Mouse (Mus musculus): ENCODE data around the gene Tcp10c. TPM values are rescaled to one million over a fixed set of nuclear protein-coding genes. Genes with fewer than 3 reads are reported as not detected.
"Not testable (repeated sequence)": the region's sequence is repeated elsewhere in the genome, so short reads cannot be mapped to it uniquely, and the experiment has no call there.

Gene Tcp10c
- not detected in 2 replicates for polyA plus RNA-seq (2015; fragmentation: Nextera tagmentation; extraction: Ambion mirVana)

DNA sequence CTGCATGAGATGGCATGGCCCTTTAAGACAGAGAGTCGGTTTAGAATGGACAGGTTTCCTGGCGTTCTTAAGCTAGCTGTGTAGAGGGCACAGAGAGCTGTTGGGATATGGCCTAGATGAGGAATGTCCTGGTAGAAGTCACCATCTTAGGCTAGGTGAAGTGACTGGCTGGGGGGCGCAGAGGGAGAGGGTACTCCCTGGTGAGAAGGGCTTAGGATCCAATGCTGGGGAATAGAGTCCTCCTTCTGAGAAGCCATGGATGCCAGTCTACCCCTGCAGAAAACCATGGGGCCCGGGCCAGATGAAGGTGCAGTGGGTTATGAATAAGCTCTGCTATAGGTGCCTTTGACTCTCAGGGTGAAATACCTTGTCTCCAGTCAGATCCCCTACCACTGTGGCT, at the start of gene Tcp10c:
Gene Tcp10c, plus strand, starts transcription at position 52 of the 400 bp plus-strand sequence.
- H3K27ac ChIP-seq (ENCODE audit: low read length); H3K27me3 ChIP-seq (ENCODE audit: control insufficient read depth, insufficient read depth, low read length); ATAC-seq (replicated peaks; ENCODE audit: extremely low read depth, insufficient read depth, low FRiP score); H3K9ac ChIP-seq (ENCODE audit: low read length); H3K4me1 ChIP-seq (ENCODE audit: control insufficient read depth, insufficient read depth, low read length); H3K4me3 ChIP-seq (ENCODE audit: low read length); H3K4me2 ChIP-seq (ENCODE audit: low read depth, low read length); H3K36me3 ChIP-seq (ENCODE audit: control insufficient read depth, insufficient read depth): not testable (repeated sequence)
- 75% methylated on average over 4 of the region's 4 CpGs for WGBS
- peaks cover 11% of the 10 kb centered on the region; the same call in 1 of the 2 replicates for H3K9me3 ChIP-seq (replicated peaks; ENCODE audit: control insufficient read depth, low read length)

GRCm38 (mm10) chr17:13307852-13308251, 46.5 kb upstream of the Tcp10c start:
- H3K9ac ChIP-seq (ENCODE audit: low read length); H3K4me1 ChIP-seq (ENCODE audit: control insufficient read depth, insufficient read depth, low read length); ATAC-seq (replicated peaks; ENCODE audit: extremely low read depth, insufficient read depth, low FRiP score); H3K27me3 ChIP-seq (ENCODE audit: control insufficient read depth, insufficient read depth, low read length); H3K27ac ChIP-seq (ENCODE audit: low read length); H3K36me3 ChIP-seq (ENCODE audit: control insufficient read depth, insufficient read depth); H3K4me2 ChIP-seq (ENCODE audit: low read depth, low read length); H3K4me3 ChIP-seq (ENCODE audit: low read length): not testable (repeated sequence)
- peaks cover 27% of the 10 kb centered on the region for H3K9me3 ChIP-seq (replicated peaks; ENCODE audit: control insufficient read depth, low read length)
- WGBS, result 78% methylated on average over 5 of the region's 6 CpGs

GRCm38 (mm10) chr17:13308344-13308743, 46.0 kb upstream of the Tcp10c start:
- H3K27me3 ChIP-seq (ENCODE audit: control insufficient read depth, insufficient read depth, low read length); H3K4me1 ChIP-seq (ENCODE audit: control insufficient read depth, insufficient read depth, low read length); H3K4me2 ChIP-seq (ENCODE audit: low read depth, low read length); H3K4me3 ChIP-seq (ENCODE audit: low read length); ATAC-seq (replicated peaks; ENCODE audit: extremely low read depth, insufficient read depth, low FRiP score); H3K9ac ChIP-seq (ENCODE audit: low read length); H3K27ac ChIP-seq (ENCODE audit: low read length); H3K36me3 ChIP-seq (ENCODE audit: control insufficient read depth, insufficient read depth): not testable (repeated sequence)
- peaks cover 29% of the 10 kb centered on the region for H3K9me3 ChIP-seq (replicated peaks; ENCODE audit: control insufficient read depth, low read length)
- WGBS, result 77% methylated on average over 5 of the region's 5 CpGs

- not testable (repeated sequence) for H3K27ac ChIP-seq (ENCODE audit: low read length); H3K4me2 ChIP-seq (ENCODE audit: low read depth, low read length); H3K27me3 ChIP-seq (ENCODE audit: control insufficient read depth, insufficient read depth, low read length); H3K36me3 ChIP-seq (ENCODE audit: control insufficient read depth, insufficient read depth); H3K4me3 ChIP-seq (ENCODE audit: low read length); H3K9ac ChIP-seq (ENCODE audit: low read length); H3K4me1 ChIP-seq (ENCODE audit: control insufficient read depth, insufficient read depth, low read length)
- H3K9me3 ChIP-seq (replicated peaks; ENCODE audit: control insufficient read depth, low read length), result peaks cover 33% of the 10 kb centered on the region
- 79% methylated on average over 4 of the region's 4 CpGs for WGBS
- 0 out of 2 replicates have a peak, but pooled peaks have one; percentile 16 for ATAC-seq (replicated peaks; ENCODE audit: extremely low read depth, insufficient read depth, low FRiP score)
These were observed 45.6 kb upstream of the Tcp10c start for GRCm38 (mm10) chr17:13308746-13309145.

GRCm38 (mm10) chr17:13309182-13309631, 45.2 kb upstream of the Tcp10c start:
- not testable (repeated sequence) for H3K4me1 ChIP-seq (ENCODE audit: control insufficient read depth, insufficient read depth, low read length); H3K9ac ChIP-seq (ENCODE audit: low read length); H3K36me3 ChIP-seq (ENCODE audit: control insufficient read depth, insufficient read depth); H3K4me3 ChIP-seq (ENCODE audit: low read length); H3K27ac ChIP-seq (ENCODE audit: low read length); H3K27me3 ChIP-seq (ENCODE audit: control insufficient read depth, insufficient read depth, low read length); H3K4me2 ChIP-seq (ENCODE audit: low read depth, low read length)
- 0 out of 2 replicates have a peak, but pooled peaks have one; percentile 19 for ATAC-seq (replicated peaks; ENCODE audit: extremely low read depth, insufficient read depth, low FRiP score)
- 84% methylated on average over 10 of the region's 10 CpGs for WGBS
- peaks cover 33% of the 10 kb centered on the region for H3K9me3 ChIP-seq (replicated peaks; ENCODE audit: control insufficient read depth, low read length)

DNA sequence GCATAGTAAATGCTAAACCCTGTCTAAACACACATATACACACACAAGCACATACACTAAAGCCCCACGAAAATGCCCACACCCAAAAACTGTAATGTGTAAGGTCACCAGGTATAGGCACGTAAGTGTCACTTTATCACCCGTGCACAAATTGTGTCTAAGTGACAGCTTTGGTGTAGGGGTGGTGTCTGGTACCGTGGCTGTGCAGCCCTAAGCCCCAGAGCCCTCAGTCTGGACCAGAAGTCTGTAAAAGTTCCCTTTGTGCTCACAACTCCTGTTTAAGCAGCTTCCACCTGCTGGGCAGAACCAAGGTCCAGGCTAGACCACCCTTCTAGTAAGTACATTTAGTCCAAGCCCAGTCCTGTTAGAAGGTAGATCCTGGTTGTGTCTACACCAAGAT, 24.4 kb upstream of the Tcp10c start:
- not testable (repeated sequence) for H3K27ac ChIP-seq (ENCODE audit: low read length); H3K4me2 ChIP-seq (ENCODE audit: low read depth, low read length); ATAC-seq (replicated peaks; ENCODE audit: extremely low read depth, insufficient read depth, low FRiP score); H3K9ac ChIP-seq (ENCODE audit: low read length); H3K36me3 ChIP-seq (ENCODE audit: control insufficient read depth, insufficient read depth); H3K4me3 ChIP-seq (ENCODE audit: low read length); H3K27me3 ChIP-seq (ENCODE audit: control insufficient read depth, insufficient read depth, low read length); H3K4me1 ChIP-seq (ENCODE audit: control insufficient read depth, insufficient read depth, low read length)
- WGBS, result 72% methylated on average over 4 of the region's 4 CpGs
- H3K9me3 ChIP-seq (replicated peaks; ENCODE audit: control insufficient read depth, low read length), result peaks cover 24% of the 10 kb centered on the region

DNA sequence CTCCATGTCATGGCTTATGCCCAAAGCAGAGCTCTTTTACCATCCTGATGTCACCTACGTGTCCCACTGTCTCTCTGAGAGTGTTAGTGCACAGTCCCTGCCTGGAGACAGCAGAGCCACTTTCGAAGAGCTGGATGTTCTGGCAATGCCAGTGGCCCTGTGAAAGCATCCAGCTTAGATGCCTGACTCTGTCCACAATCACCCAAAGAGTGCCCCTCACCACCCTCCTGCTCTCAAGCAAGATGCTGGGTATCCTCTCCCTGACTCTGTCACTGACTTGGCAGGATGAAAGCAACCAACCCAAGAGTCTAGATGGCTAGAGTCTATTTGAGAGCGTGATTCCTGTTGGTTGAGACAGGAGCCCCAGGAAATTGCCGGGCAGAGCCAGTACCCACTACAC, 23.2 kb upstream of the Tcp10c start:
- not testable (repeated sequence) for H3K27me3 ChIP-seq (ENCODE audit: control insufficient read depth, insufficient read depth, low read length); H3K4me1 ChIP-seq (ENCODE audit: control insufficient read depth, insufficient read depth, low read length); H3K27ac ChIP-seq (ENCODE audit: low read length); H3K9ac ChIP-seq (ENCODE audit: low read length); H3K36me3 ChIP-seq (ENCODE audit: control insufficient read depth, insufficient read depth); ATAC-seq (replicated peaks; ENCODE audit: extremely low read depth, insufficient read depth, low FRiP score); H3K4me3 ChIP-seq (ENCODE audit: low read length); H3K4me2 ChIP-seq (ENCODE audit: low read depth, low read length)
- H3K9me3 ChIP-seq (replicated peaks; ENCODE audit: control insufficient read depth, low read length), result peaks cover 24% of the 10 kb centered on the region
- WGBS, result 75% methylated on average over 3 of the region's 4 CpGs

DNA sequence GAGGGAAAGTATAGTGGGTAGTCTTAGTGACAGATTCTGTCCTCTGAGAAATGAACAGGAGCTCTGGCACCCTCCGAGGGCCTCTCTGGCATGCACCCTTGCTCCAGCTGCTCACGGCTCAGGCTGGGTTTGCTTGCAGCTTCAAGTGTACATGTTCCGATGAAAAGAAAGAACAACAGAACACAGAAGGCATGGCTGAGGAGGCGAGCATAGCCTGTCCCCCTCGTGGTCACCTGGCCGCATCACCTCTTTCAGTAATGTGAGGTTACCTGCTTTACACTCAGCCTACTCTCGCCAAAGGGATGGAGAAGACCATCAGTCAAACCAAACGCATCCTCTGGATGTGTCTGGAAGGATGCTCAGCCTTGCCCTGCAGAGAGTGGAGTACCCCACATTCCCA, 21.9 kb upstream of the Tcp10c start:
- H3K9me3 ChIP-seq (replicated peaks; ENCODE audit: control insufficient read depth, low read length), result peaks cover 26% of the 10 kb centered on the region
- WGBS, result 79% methylated on average over 8 of the region's 8 CpGs
- not testable (repeated sequence) for H3K9ac ChIP-seq (ENCODE audit: low read length); H3K4me2 ChIP-seq (ENCODE audit: low read depth, low read length); H3K4me3 ChIP-seq (ENCODE audit: low read length); H3K36me3 ChIP-seq (ENCODE audit: control insufficient read depth, insufficient read depth); H3K27ac ChIP-seq (ENCODE audit: low read length); H3K4me1 ChIP-seq (ENCODE audit: control insufficient read depth, insufficient read depth, low read length); ATAC-seq (replicated peaks; ENCODE audit: extremely low read depth, insufficient read depth, low FRiP score); H3K27me3 ChIP-seq (ENCODE audit: control insufficient read depth, insufficient read depth, low read length)

DNA sequence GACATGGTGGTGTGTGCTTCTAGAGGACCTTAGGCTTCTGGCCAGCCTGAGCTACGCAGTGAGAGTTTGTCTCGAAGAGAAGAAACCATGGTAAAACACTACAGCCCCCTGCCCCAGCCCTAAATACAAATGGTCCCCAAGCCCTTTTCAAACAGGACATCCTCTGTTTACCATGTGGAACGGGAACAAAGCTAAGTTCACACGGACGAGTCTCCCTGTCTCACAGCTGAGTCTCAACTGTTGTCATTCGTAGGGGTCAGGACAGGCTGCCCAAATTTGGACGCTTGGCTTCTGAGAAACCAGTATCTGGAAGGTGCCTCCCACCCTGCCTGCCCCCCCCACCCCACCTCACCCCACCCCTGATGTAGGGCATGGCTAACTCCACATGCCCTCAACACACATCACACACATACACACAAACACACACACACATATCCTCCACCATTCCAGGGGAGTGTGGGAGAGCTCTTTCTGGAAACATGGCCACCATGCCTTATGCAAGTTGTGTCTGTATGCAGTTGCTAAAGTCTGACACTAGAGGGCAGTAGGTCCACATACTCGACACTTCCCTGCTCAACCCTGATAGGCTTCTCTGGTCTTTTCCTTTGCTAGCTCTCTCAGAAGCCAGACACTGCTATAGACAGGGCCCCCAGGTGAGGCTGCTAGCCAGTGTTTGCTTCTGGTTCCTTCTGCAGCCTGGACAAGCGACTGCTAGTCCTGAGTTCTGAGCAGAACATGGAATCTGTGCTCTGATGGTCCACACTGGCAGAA, 17.2 kb upstream of the Tcp10c start:
- not testable (repeated sequence) for H3K36me3 ChIP-seq (ENCODE audit: control insufficient read depth, insufficient read depth); ATAC-seq (replicated peaks; ENCODE audit: extremely low read depth, insufficient read depth, low FRiP score); H3K27me3 ChIP-seq (ENCODE audit: control insufficient read depth, insufficient read depth, low read length); H3K4me3 ChIP-seq (ENCODE audit: low read length); H3K27ac ChIP-seq (ENCODE audit: low read length); H3K9me3 ChIP-seq (replicated peaks; ENCODE audit: control insufficient read depth, low read length); H3K9ac ChIP-seq (ENCODE audit: low read length); H3K4me1 ChIP-seq (ENCODE audit: control insufficient read depth, insufficient read depth, low read length); H3K4me2 ChIP-seq (ENCODE audit: low read depth, low read length)
- 54% methylated on average over 9 of the region's 9 CpGs for WGBS
